Mouse (Mus musculus): ENCODE data around the gene Slamf6.
"Not testable (repeated sequence)": the region's sequence is repeated elsewhere in the genome, so short reads cannot be mapped to it uniquely, and the experiment has no call there.

Slamf6 gene

DNA sequence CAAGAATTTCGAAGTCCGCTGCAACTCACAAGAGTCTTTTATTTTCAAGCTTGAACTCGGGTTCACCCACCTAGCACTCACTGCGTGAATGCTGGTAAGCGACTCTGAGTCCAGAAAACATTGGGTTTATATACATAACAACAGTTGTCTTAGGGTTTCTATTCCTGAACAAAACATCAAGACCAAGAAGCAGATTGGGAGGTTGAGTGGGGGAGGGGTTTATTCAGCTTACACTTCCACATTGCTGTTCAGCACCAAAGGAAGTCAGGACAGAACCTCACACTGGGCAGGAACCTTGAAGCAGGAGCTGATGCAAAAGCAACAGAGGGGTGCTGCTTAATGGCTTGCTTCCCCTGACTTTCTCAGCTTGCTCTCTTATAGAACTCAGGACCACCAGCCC is 43.4 kb downstream of the Slamf6 start:
- no peak for DNase-seq

DNA sequence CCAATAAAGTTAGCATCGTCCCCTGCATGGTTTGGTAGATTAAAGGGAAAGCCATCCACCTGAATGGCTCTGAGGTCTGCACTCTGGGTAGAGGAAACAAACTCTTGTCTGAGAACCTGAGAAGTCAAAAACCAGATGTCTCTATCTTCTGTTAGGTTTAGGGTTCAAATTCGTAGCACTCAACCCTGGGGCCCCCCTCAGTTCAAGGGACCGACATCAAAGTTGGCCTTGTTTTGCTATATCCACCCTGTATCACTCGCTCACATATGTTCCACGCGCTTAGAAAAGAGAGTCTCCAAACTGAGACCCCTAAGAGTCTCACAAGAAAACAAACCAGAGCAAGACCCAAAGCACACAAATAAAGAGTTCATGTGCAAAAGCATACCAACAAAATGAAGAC is 44.4 kb downstream of the Slamf6 start:
- DNase-seq = no peak

DNA sequence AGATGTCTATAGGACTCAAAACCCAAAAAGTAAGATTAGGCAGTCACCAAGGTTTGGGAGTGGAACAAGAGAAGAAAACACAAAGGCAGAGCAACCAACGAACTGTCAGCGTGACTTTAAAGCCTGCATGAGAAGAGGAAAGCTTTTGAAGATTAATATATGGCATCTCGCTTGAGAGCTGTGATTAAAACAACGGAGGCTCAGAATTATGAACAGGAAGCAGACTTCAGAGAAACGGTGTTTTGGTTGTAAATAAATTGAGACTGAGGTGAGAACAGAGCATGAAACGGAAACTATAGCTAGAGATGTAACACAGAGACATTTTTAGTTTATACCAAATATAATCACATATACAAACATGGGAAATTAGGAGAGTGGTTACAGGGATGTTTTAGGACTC is 46.3 kb downstream of the Slamf6 start:
- DNase-seq = no peak

DNA sequence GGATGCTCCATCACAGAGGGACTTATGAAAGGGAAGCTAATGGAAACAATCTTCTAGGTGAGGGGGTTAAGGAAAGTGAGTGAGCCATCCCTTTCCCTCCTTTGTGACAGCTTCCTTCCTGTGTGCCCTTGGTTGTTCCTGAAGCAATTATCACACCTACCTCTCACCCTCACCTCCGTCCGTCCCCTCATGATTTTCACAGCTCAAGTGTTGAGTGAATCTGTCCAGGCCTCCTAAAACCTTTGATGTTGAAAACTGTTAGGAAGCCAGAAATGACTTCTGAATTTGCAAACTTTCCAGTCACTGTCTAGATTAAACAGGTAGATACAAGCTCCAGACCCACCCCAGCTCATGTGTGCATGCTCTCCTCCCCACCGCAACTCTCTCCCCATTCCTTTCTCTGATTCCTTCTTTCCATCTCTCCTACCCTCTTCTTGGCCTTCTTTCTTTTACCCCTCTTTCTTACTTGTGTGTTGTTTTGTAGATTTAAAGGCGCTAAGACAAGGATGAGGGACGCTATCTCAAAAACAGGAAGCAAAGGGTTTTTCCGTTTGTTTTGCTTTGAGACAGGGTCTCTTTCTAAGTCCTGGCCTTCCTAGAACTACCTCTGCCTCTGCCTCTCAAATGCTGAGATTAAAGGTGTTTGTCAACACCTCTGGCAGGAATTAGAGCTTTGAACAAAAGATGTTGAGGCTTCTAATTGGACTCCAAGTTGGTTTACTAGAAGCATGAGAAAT is 48.9 kb downstream of the Slamf6 start:
- no peak for DNase-seq

DNA sequence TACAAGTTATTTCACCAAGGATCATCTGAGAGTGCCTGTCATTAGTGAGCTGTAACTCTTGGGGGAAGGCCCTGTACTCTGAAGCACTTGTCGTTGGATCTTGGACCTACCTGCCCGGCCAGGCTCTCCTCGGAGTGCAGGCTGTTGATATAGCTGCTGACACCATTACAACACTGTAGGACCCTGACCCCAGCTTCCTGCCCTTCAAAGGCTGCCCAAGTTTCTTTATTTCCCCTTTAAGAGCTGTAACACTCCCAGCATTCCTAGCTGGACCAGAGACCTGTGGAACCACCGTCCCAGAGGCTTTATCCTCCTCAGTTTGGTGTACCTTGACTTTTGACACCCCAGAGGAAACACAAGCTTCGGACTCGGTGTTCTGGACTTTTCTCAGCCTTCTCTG is 51.9 kb downstream of the Slamf6 start:
- DNase-seq = no peak

DNA sequence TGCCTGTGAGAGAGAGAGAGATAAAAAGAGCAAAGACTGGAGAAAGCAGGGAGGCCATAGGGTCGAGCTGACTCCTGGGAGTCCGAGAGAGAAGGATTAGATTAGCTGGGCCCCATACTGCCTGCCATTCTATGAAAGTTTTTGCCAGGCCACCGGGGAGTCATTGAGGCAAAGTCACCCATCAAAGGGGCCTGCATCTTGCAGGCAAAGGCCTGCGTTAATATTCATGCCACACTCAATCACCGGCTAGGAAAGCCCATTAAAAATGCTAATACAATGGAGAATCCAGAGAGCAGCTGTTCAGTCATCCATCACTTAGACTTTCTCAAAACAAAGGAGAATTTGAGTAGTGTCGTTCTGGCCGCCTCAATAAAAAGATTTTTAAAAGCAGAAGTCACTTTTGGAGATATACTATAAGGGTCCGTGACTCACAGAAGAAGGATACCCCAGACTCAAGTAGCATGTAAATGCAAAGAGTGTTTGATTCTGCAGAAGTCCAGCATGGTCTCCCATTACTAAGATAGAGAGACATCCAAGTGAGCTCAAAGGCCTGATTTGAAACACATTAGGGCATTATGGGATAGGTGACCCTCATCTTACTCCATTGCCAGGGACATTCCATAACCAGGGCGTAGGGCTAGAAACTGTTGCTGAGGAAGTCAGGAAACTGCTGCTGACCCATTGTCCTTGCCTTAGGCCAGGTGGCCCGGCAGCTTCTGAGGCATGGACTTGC is 53.7 kb downstream of the Slamf6 start:
- peak; percentile 28 for DNase-seq

DNA sequence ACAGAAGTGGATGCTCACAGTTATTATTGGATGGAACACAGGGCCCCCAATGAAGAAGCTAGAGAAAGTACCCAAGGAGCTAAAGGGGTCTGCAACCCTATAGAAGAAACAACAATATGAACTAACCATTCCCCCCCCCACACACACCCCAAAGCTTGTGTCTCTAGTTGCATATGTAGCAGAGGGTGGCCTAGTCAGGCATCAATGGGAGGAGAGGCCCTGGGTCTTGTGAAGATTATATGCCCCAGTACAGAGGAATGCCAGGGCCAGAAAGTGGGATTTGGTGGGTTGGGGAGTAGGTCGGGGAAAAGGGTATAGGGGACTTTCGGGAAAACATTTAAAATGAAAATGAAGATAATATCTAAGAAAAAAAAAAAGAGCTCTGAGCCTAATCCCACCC is 57.0 kb downstream of the Slamf6 start:
- DNase-seq = not testable (repeated sequence)

DNA sequence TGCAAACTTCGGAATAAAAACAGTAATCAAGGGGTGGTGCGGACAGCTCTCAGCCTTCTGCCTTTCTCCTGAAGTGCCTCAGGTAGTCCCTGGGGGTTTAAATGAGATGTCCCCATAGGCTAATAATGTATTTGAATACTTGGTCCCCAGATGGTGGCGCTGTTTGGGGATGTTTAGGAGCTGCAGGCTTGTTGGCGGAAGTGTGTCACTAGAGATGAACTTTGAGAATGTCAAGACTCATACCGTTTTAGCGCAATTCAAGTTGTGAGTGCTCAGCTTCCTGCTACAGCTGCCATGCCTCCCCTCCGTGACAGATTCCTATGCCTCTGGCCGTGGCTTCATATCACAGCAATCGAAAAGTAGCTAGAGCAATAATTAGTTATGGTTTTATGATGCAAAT is 58.1 kb downstream of the Slamf6 start:
- DNase-seq = no peak

DNA sequence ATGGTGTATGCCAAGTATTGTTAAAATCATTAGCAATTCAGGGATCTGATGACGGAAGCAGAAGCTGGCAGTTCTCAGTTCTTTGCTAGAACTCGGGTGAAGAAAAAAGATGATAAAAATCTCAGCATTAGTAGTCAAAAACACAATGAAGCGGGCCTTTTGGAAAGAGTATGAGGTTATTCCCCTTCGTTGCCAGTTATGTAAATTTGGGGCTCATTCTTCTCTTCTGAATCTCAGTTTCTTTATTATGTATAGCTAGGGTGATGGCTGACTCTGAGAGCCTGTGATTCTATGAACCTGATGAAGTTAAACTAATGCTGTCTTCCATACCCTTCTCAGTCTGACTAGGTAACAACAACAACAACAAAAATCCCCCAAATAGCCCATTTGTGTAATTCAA is 58.5 kb downstream of the Slamf6 start:
- no peak for DNase-seq

DNA sequence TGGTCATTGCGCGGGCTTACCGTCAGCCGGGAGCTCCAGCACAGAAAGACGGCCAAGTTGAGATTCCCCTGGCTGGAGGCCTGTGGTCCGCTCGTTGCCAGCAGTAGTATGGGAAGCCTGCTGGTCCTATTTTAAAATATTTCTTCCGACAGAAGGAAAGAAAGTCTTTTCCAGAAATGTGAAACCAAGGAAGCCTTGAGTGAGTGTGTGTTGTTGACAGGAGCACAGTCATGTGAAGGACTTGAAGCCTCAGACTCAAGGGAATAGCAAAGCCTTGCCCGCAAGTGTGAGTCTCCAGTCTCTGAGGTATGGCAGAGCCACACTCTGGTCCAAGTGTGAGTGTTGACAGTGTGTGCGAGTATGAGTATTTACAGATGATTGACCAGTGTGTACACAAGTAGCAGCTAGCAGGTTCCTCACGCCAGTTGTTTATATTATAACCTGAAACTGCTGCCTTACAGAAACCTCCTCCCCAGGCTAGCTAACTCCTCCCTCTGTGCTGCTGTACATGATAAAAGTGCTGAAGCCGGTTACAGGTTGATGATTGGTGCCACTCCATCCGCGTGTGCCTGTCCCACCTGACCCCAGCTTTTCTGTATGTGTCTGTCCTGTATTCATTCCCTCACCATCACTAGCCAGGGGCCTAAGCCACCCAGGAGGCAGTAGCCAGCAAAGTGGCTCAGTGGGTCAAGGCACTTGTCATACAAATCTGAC is 59.7 kb downstream of the Slamf6 start:
- DNase-seq = no peak

DNA sequence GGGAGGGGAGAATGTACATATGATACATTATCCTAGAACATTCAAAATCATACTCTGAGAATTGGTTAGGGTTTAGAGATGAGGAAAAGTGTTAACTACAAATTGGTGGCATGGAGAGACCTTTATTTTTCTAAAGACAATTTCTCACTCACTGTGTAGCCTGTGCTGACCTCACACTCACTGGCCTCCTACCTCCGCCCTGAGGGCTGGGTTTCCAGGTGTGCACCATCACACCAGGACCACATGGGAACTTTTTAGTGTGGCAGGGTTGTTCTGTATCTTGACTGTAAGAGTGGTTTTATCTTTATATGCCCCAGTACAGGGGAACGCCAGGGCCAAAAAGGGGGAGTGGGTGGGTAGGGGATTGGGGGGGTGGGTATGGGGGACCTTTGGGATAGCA is 60.6 kb downstream of the Slamf6 start:
- DNase-seq = no peak

DNA sequence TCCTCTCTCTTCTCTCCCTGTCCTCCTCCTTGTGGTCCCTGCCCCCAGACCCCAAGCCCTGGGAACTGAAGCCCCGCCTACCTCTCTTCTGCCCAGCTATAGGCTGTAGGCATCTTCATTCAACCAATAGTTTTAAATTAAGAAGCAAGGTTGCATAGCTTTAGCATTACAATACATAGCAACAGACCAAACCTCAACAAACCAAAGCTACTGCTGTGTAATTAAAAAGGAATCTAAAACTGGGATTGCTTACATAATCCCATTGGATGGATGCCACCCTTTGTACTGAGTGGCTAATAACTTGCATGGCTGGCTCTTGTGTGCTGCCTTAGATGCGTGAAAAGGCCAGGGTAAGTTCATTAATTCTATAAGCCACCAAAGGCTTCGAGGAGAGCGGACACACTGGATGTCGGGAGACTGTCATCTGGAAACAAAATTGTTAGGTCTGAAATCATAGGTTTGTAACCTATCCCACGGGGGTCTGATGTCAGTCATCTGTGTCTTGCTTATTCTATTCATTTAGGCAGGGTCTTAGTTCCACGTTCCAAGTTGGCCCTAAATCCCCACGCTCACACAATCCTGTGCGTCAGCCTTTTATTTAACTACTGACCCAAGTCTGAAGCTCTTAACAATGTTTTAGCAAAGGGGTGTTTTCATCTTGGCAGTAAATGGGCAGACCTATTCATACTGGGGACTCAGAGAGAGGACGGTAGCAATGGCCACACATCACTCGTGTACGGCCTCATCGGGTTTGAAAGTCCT is 62.8 kb downstream of the Slamf6 start:
- DNase-seq = no peak

DNA sequence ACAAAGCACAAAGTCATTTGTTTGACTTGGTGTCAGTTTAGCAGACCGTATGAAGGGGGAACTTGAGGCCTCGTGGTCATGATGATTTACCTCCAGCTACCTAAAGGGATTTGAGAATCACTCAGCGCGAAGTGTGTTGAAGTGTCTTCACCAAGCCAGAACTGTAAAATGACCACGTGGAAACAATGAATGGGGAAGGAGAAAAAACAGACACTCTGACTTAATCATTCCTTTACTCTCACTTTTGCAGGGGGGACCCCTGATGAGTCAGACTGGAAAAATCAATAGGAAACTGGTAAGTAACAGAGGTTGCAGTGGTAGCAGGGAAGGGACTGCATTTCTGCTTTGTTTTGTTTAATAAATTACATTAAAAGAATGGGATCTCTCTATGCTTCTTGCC is 64.9 kb downstream of the Slamf6 start:
- DNase-seq = no peak

DNA sequence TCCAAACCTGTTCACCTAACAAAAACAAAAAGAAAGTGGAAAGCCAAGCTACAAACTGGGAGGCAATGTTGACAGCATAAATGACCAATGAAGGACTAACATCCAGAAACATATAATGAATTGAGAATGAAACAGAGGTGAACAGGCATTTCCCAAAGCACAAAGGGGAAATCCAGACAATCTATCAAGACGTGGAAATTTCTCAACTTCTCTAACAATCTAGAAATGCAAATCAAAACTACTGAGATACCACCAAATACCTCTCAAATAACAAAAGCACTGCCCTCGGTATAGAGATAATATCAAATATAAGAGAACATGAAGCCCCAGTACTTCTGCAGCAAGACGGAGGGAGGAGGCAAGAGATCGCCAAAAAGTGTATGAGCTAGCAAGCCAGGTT is 65.4 kb downstream of the Slamf6 start:
- DNase-seq = no peak

DNA sequence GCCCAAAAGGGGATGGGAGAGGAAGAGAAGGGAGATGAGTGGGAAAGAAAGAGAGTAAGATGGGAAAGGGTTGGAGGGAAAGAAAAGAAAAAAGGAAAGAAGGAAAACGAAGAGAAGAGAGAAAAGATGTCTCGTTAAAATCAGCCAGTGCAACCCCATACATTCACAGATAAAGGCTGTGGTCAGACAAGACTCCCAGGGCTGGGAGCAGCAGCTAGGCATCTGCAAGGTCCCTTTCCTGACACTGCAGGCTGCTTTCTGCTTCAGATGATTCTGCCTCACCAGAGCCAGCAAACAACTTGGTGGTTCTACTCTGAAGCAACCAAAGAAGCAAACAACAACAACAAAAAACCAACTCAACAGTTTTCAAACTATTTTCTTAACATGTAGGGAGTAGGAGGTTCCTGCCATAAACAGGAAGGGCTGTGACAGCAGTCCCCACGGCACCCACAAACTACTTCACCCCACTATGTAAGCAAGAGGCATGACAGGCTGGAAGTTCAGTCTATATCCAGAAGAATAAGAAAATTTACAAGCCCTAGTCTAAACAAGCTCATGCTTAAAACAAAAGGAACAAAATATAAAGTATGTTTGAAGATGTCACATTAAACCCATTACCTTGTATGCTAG is 66.2 kb downstream of the Slamf6 start:
- no peak for DNase-seq

DNA sequence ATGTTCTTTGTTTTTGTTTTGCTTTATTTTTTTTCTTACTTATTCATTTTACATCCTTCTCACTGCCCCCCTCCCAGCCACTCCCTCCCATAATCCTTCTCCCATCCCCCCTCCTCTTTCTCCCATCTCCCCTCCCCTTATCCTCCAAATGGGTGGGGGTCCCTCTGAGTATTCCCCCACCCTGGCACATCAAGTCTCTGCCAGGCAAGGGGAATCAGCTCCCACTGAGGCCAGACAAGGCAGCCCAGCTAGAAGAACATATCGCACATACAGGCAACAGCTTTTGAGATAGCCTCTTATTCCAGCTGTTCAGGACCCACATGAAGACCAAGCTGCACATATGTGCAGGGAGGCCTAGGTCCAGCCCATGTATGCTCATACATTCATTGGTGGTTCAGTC is 66.8 kb downstream of the Slamf6 start:
- DNase-seq = no peak

DNA sequence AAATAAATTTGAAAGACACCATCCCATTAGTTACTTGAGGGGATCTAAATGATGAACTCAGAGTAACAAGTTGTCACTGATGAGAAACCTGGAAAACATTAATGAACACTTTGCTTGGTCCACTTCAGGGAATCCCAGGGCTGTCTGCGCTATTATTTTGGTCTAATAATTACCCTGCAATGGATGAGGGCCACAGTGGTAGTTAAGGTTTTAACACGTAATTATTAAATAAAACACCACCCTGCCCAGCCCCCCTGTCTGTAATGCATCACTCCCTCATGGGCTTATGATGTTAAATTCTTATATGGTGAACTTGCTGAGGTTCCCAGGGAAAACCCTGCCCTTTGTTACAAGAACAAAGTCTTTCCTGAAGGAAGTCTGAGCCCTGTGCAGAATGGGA is 74.6 kb downstream of the Slamf6 start:
- DNase-seq = no peak

DNA sequence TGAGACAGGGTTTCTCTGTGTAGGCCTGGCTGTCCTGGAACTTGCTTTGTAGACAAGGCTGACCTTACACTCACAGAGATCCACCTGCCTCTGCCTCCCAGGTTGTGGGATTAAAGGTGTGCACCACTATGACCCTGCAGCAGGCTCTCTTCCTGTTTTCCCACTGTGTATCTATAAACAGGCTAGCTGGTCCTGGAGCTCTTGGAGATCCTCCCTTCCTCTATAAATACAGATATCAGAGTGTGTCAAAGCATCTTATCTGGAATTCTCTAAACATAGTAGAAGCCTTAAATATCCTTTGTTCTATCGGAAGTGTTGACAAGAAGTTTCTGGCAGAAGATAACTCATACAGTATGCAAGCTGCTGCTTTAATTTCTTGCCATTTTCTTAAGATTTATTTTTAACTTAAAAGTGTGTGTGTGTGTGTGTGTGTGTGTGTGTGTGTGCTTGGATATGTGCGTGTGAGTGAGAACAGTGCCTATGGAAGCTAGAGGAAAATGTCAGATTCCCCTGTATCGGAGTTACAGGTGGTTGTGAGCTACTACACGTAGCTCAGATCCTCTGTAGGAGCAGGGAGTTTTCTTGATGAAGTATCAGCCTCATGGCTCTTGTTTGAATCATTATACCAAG is 75.7 kb downstream of the Slamf6 start:
- no peak for DNase-seq

DNA sequence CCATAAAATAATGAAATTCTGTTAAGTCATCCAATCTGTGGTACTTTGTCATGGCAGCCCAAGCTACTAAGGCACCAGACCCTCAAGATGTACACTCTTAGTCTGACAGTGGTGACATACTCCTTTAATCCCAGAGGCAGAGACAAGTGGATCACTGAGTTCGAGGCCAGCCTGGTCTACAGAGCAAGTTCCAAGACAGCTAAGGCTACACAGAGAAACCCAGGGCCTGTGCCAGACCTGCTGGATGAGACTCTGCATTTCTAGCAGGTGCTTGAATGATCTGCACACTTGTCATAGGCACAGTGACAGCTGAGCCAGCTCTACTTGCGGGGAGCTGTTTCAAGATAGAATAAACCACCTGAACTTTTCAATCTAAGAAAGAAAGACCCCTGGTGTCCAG is 77.2 kb downstream of the Slamf6 start:
- DNase-seq = no peak

DNA sequence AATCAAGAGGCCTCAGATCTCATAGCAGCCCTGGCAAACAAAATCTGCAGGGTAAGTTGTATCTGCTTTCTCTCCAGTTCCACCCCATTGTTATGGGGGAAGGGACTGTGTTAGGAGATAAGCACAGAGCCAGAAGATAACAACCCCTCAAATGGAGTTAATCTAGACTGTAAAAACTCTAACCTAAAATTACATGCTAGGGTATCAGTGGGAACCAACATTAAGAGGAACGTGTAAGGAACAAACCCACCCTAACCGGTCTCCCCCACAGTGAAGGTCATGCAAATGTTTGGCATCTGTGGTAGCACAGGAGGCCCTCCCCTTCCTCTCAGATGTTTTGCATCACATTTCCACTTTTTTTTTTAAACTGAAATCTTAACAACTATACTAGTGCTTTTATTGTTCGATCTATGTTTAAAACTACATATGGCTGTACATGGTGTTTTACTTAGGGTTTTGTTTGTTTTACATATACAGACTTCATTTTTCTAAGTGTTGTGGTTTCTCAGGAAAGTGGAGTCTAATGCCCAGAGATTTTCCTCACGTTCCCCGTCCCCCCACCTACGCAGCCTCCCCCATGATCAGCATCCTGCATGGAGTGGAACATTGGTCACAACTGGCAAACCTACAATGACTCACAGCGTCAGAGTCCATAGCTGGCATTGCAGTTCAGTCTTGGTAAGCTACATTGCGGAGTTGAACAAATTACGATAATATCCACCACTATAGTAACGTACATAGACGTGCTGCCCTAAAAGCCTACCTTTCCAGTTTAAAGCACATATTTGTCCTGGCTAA is 77.8 kb downstream of the Slamf6 start:
- DNase-seq = no peak

DNA sequence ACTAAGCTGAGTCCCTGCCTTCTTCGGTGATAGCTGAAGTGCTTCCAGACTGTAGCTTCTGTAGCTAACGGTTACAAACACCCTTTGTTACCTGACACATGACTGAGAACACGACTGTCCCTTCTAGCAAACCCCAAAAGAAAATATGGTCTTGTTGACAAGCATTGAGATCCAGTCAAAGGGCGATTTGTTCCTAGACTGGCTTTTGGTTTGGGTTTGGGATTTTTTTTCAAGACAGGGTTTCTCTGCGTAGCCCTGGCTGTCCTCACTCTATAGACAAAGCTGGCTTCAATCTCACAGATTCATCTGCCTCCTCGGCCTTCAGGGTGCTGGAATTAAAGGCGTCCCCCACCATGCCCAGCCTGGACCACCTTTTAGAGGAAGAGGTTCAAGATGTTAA is 79.4 kb downstream of the Slamf6 start:
- DNase-seq = no peak
